Mouse (Mus musculus) liver, embryonic 12.5 days (tissue): Measurements from ENCODE around the gene Tmc4. TPM values are rescaled to one million over a fixed set of nuclear protein-coding genes. Genes with fewer than 3 reads are reported as not detected.
"Not testable (repeated sequence)": the region's sequence is repeated elsewhere in the genome, so short reads cannot be mapped to it uniquely, and the experiment has no call there.

Experiments used
- ATAC-seq: fragments of 200-750 bp; cut with Nextera tagmentation; 2 replicates; pipeline ENCODE4 v1.8.0; 2017; ENCODE audit warnings: moderate number of reproducible peaks, mild to moderate bottlenecking, moderate library complexity
- H3K27ac ChIP-seq: fragments of 300-500 bp; sonication (generic); 2 replicates; pipeline ENCODE4 v1.5.1; 2016; ENCODE audit warnings: mild to moderate bottlenecking
- H3K27me3 ChIP-seq: fragments of 300-500 bp; sonication (generic); replicated peaks from 2 replicates; pipeline ENCODE4 v1.6.1; 2016; ENCODE audit warnings: mild to moderate bottlenecking, moderate library complexity
- H3K36me3 ChIP-seq: fragments of 300-500 bp; sonication (generic); 2 replicates; pipeline ENCODE4 v1.6.1; 2016; ENCODE audit warnings: mild to moderate bottlenecking, moderate library complexity
- H3K4me1 ChIP-seq: fragments of 300-500 bp; sonication (generic); 2 replicates; pipeline ENCODE4 v1.6.1; 2016
- H3K4me2 ChIP-seq: fragments of 300-500 bp; sonication (generic); 2 replicates; pipeline ENCODE4 v1.6.1; 2016; ENCODE audit warnings: mild to moderate bottlenecking, moderate library complexity
- H3K4me3 ChIP-seq: fragments of 300-500 bp; sonication (generic); 2 replicates; pipeline ENCODE4 v1.5.1; 2016; ENCODE audit warnings: mild to moderate bottlenecking, moderate library complexity
- H3K9ac ChIP-seq: fragments of 300-500 bp; sonication (generic); 2 replicates; pipeline ENCODE4 v1.6.1; 2016; ENCODE audit warnings: mild to moderate bottlenecking, moderate library complexity
- H3K9me3 ChIP-seq: fragments of 300-500 bp; sonication (generic); replicated peaks from 2 replicates; pipeline ENCODE4 v1.6.1; 2016; ENCODE audit warnings: mild to moderate bottlenecking, moderate library complexity
- WGBS: fragments of 180-500 bp; shearing (Covaris S2); methylation state at CpG from one replicate; pipeline ENCODE4 v1.1.7; 2016; ENCODE audit not compliant: insufficient replicate concordance; 5-methylcytosine and 5-hydroxymethylcytosine counted together
- polyA plus RNA-seq: library from polyadenylated mRNA; unstranded; fragments of >200 nt; fragmentation: Nextera tagmentation; extraction: Ambion mirVana; gene quantifications from 2 replicates; pipeline ENCODE4 v1.2.1, GENCODE M21; 2016

The Tmc4 gene
- 6.9 and 8.1 TPM in 2 replicates for polyA plus RNA-seq

- 63% methylated on average over 9 of the region's 9 CpGs for WGBS
- H3K36me3 ChIP-seq, result peaks cover 11% of the 10 kb centered on the region; the same call in 1 of the 2 replicates
- H3K27ac ChIP-seq, result no peak within 1 kb of the TSS
- H3K4me2 ChIP-seq, result no peak within 1 kb of the TSS
- no peak within 1 kb of the TSS for H3K4me3 ChIP-seq
- no peak for ATAC-seq
- H3K9me3 ChIP-seq, result no peaks in the 10 kb centered on the region
- no peak within 1 kb of the TSS for H3K9ac ChIP-seq
- H3K27me3 ChIP-seq, result no peaks in the 10 kb centered on the region
- H3K4me1 ChIP-seq, result peaks cover 8% of the 10 kb centered on the region
Measured at GRCm38 (mm10) chr7:3677342-3677741, at the start of gene Tmc4. TSS of gene Tmc4 (minus strand) at chr7:3677553.

DNA sequence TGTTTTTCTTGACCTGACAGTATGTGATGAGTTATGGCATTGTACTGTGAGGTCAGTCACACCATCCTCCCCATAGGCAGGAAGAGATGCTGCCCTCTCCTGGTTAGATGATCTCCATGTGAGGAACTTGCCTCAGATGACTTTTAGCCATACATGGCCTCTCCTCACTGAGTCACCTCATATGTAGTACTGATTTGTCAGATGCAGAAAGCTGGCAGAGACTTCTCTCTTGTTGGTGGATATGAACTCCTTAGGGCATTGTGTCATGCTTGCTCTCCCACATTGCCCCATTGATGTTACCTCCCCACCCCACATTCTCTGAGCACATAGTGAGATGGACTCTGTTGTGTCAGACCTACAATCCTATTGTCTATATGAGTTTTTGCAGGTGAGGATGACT lies 48.1 kb upstream of the Tmc4 start:
- H3K4me2 ChIP-seq, H3K27ac ChIP-seq, H3K27me3 ChIP-seq, H3K9ac ChIP-seq, H3K9me3 ChIP-seq, H3K4me1 ChIP-seq, H3K4me3 ChIP-seq, ATAC-seq, H3K36me3 ChIP-seq: not testable (repeated sequence)

- H3K4me2 ChIP-seq, H3K27me3 ChIP-seq, H3K4me1 ChIP-seq, H3K9ac ChIP-seq, ATAC-seq, H3K27ac ChIP-seq, H3K36me3 ChIP-seq, H3K4me3 ChIP-seq, H3K9me3 ChIP-seq: not testable (repeated sequence)
- 31% methylated on average over 1 of the region's 3 CpGs for WGBS
Measured at GRCm38 (mm10) chr7:3720268-3720667, 42.9 kb upstream of the Tmc4 start, which contains the start of gene Pirb. TSS of gene Pirb (minus strand) at chr7:3720391.

DNA sequence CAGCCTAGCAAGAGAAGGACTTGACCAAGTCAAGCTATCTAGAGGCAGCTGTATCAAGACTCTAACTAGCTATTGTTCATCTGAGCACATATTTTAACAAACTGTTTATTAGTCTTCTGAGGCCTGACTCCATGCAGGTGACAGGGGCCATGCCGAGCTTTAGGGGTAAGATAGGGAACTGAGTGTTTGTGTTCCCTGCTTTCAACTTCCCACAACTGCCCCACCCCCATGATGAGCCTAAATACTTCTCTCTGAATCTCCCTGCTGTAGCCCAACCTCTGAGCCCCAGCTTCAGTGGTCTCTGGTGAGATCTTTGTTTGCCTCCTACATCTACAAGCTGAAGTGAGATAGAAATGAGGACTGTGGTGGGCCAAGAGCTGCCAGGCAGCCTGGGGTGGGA lies 37.9 kb upstream of the Tmc4 start:
- ATAC-seq, result no peak
- Histone ChIP-seq H3K27me3 (no peaks in the 10 kb centered on the region), H3K36me3 (no peaks in the 10 kb centered on the region), H3K4me3 (no peak overlapping the region), H3K9ac (no peak overlapping the region), H3K4me1 (no peaks in the 10 kb centered on the region), H3K4me2 (no peak overlapping the region), H3K9me3 (no peaks in the 10 kb centered on the region), H3K27ac (no peak overlapping the region)
- 16% methylated on average over 1 of the region's 1 CpGs for WGBS

- no peak for ATAC-seq
- no peaks in the 10 kb centered on the region for H3K27me3 ChIP-seq
- no peaks in the 10 kb centered on the region for H3K4me1 ChIP-seq
- H3K4me3 ChIP-seq, result no peak overlapping the region
- H3K4me2 ChIP-seq, result no peak overlapping the region
- H3K36me3 ChIP-seq, result peaks cover 8% of the 10 kb centered on the region
- no peak overlapping the region for H3K27ac ChIP-seq
- no peak overlapping the region for H3K9ac ChIP-seq
- WGBS, result 42% methylated on average over 5 of the region's 5 CpGs
- H3K9me3 ChIP-seq, result no peaks in the 10 kb centered on the region
Measured at GRCm38 (mm10) chr7:3712264-3712942, 35.0 kb upstream of the Tmc4 start.

DNA sequence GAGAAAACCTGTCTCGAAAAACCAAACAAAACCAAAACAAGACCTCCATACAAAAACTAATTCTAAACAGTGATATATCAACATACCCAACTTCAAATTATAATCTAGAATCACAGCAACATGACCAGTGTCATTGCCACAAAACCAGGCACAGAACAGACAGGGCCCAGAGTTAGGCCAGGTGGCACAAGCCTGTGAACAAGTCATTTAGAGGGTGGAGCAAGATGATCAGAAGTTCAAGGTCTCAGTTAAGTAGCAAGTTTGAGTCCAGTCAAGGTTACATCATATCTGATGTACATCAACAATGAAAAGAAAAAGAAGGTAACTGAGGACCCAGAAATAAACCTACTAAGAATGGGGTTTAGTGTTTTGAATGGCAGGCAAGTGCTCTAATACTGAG lies 31.6 kb upstream of the Tmc4 start:
- H3K27ac ChIP-seq, result peak overlapping the region; percentile 30; the same call in 1 of the 2 replicates
- peaks cover 23% of the 10 kb centered on the region for H3K4me1 ChIP-seq
- no peak overlapping the region for H3K9ac ChIP-seq
- H3K36me3 ChIP-seq, result peaks cover 41% of the 10 kb centered on the region
- WGBS, result 67% methylated on average over 1 of the region's 1 CpGs
- no peak for ATAC-seq
- H3K4me3 ChIP-seq, result no peak overlapping the region
- H3K4me2 ChIP-seq, result no peak overlapping the region
- no peaks in the 10 kb centered on the region for H3K27me3 ChIP-seq
- no peaks in the 10 kb centered on the region for H3K9me3 ChIP-seq

GRCm38 (mm10) chr7:3708447-3708980 lies 31.2 kb upstream of the Tmc4 start:
- ATAC-seq, H3K9me3 ChIP-seq, H3K27me3 ChIP-seq, H3K9ac ChIP-seq, H3K4me2 ChIP-seq, H3K4me3 ChIP-seq: not testable (repeated sequence)
- Histone ChIP-seq H3K4me1 (peaks cover 23% of the 10 kb centered on the region), H3K36me3 (peaks cover 41% of the 10 kb centered on the region), H3K27ac (peak overlapping the region; percentile 49)
- WGBS, result 30% methylated on average over 5 of the region's 5 CpGs

GRCm38 (mm10) chr7:3707568-3708413 lies 30.4 kb upstream of the Tmc4 start:
- no peaks in the 10 kb centered on the region for H3K9me3 ChIP-seq
- no peak overlapping the region for H3K4me2 ChIP-seq
- H3K27ac ChIP-seq, result peak overlapping the region; percentile 49; the same call in 1 of the 2 replicates
- peaks cover 41% of the 10 kb centered on the region for H3K36me3 ChIP-seq
- WGBS, result 19% methylated on average over 7 of the region's 7 CpGs
- ATAC-seq, result peak; percentile 17; the same call in 1 of the 2 replicates
- peaks cover 30% of the 10 kb centered on the region for H3K4me1 ChIP-seq
- no peak overlapping the region for H3K4me3 ChIP-seq
- H3K27me3 ChIP-seq, result no peaks in the 10 kb centered on the region
- no peak overlapping the region for H3K9ac ChIP-seq

- peak overlapping the region; percentile 95 for H3K27ac ChIP-seq
- H3K4me2 ChIP-seq, result peak overlapping the region; percentile 76
- peaks cover 41% of the 10 kb centered on the region for H3K36me3 ChIP-seq
- H3K4me3 ChIP-seq, result peak overlapping the region; percentile 91; the same call in 1 of the 2 replicates
- no peaks in the 10 kb centered on the region for H3K9me3 ChIP-seq
- ATAC-seq, result no peak
- whole genome bisulfite sequencing, result 23% methylated on average over 4 of the region's 4 CpGs
- no peaks in the 10 kb centered on the region for H3K27me3 ChIP-seq
- peaks cover 33% of the 10 kb centered on the region for H3K4me1 ChIP-seq
- 0 out of 2 replicates have a peak overlapping the region, but pooled peaks have one; percentile 94 for H3K9ac ChIP-seq
Measured at GRCm38 (mm10) chr7:3707027-3707426, 29.7 kb upstream of the Tmc4 start.

DNA sequence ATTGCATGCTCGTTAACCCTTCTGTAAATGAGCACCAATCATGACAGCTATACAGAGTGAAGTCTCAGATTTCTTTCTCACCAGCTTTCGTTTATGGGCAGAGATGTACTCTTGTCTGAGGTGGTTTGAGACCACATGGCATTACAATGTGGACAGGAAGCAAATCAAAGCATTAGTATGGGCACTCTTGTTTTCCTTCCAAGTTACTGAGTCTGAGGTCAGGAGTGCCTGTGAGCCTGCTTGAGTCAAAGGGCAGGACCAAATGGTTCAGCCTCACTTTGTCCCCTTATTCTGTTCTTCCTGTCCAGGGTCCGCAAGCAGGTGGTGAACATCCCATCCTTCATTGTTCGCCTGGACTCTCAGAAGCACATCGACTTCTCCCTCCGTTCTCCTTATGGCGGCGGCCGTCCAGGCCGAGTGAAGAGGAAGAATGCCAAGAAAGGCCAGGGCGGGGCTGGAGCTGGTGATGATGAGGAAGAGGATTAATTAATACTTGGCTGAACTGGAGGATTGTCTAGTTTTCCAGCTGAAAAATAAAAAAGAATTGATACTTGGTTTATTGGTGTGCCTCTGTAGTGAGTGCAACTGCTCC lies 29.1 kb upstream of the Tmc4 start:
- WGBS, result 30% methylated on average over 11 of the region's 11 CpGs
- H3K27ac ChIP-seq, result peak overlapping the region; percentile 95
- peak overlapping the region; percentile 76 for H3K4me2 ChIP-seq
- H3K36me3 ChIP-seq, result peaks cover 41% of the 10 kb centered on the region
- H3K9ac ChIP-seq, result peak overlapping the region; percentile 94
- peaks cover 33% of the 10 kb centered on the region for H3K4me1 ChIP-seq
- H3K4me3 ChIP-seq, result peak overlapping the region; percentile 91
- no peaks in the 10 kb centered on the region for H3K27me3 ChIP-seq
- ATAC-seq, result no peak
- no peaks in the 10 kb centered on the region for H3K9me3 ChIP-seq

DNA sequence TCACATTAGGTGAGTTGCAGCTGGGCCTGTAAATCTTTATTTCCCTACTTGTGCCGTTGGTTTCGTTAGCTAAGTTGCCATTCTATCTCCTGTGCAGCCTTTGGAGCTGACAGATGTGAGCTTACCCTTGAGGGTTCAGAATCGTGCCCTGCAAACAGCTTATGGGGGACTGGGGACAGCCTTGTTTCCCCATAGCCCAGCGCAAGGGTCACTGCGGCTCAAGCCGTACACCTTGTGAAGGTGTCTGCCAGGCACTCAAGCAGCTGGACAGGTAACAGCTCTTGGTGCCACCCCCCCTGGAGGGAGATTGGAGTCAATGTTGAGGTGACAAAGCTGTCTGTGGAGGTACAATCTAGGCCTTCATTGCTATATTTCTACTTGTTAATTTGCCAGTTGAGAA lies 28.6 kb upstream of the Tmc4 start:
- peak overlapping the region; percentile 76 for H3K4me2 ChIP-seq
- H3K36me3 ChIP-seq, result peaks cover 45% of the 10 kb centered on the region
- peaks cover 33% of the 10 kb centered on the region for H3K4me1 ChIP-seq
- peak overlapping the region; percentile 91 for H3K4me3 ChIP-seq
- H3K27ac ChIP-seq, result peak overlapping the region; percentile 95
- WGBS, result 17% methylated on average over 6 of the region's 6 CpGs
- H3K9ac ChIP-seq, result peak overlapping the region; percentile 94
- ATAC-seq, result no peak
- H3K9me3 ChIP-seq, result no peaks in the 10 kb centered on the region
- H3K27me3 ChIP-seq, result no peaks in the 10 kb centered on the region

- peak overlapping the region; percentile 91 for H3K4me3 ChIP-seq
- 4% methylated on average over 7 of the region's 7 CpGs for WGBS
- H3K4me2 ChIP-seq, result peak overlapping the region; percentile 76
- H3K9me3 ChIP-seq, H3K27me3 ChIP-seq, ATAC-seq: not testable (repeated sequence)
- H3K4me1 ChIP-seq, result peaks cover 33% of the 10 kb centered on the region
- H3K36me3 ChIP-seq, result peaks cover 46% of the 10 kb centered on the region
- H3K9ac ChIP-seq, result peak overlapping the region; percentile 94
- H3K27ac ChIP-seq, result peak overlapping the region; percentile 95
Measured at GRCm38 (mm10) chr7:3705461-3705860, 28.1 kb upstream of the Tmc4 start.
